Mouse (Mus musculus): ENCODE results near the gene Drosha. TPM values are rescaled to one million over a fixed set of nuclear protein-coding genes. Genes with fewer than 3 reads are reported as not detected.
"Not testable (repeated sequence)": the region's sequence is repeated elsewhere in the genome, so short reads cannot be mapped to it uniquely, and the experiment has no call there.

Drosha gene
- total RNA-seq, 2 experiments from 2014 or later = 91.1 to 93.5 TPM

DNA sequence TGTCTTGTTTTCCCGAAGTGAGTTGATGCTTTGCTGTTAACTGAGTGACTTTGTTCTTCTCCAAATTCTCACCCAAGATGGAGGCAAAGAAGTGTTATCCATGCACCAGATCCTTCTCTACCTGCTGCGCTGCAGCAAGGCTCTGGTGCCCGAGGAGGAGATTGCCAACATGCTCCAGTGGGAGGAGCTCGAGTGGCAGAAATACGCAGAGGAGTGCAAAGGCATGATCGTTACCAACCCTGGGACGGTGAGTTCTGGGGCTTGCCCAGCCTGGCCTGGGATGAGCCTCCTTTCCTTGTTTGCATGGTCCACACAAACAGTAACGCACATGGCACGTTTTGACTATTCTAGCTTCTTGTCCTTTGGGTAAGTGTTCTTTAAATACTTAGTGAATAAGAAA lies 54.0 kb downstream of the Drosha start:
- DNase-seq (ENCODE audit: low spot score in 2 of 2) = no peak

GRCm38 (mm10) chr15:12879937-12880336 lies 55.3 kb downstream of the Drosha start:
- DNase-seq (ENCODE audit: low spot score in 2 of 2) = no peak

- no peak for DNase-seq (ENCODE audit: low spot score in 2 of 2)
These were observed 60.2 kb downstream of the Drosha start for GRCm38 (mm10) chr15:12884855-12885254.

DNA sequence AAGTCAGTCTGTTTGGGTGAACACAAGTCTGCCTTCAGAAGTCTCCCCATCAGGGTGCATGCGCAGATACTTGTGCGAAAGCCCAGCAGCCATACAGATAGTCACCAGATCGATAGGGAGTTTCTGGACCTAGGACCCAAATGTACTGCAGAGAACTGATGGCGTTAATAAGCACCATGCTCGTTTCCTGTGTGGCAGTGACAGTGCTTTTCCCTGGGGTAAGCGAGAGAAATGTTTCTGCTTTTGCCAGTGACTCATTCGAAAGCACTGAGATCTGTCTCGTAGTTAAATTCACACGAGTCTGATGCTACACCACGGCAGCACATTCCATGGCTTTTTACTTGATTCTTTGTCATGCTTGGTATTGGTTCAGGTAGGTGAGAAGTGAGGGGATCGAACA lies 60.7 kb downstream of the Drosha start:
- DNase-seq (ENCODE audit: low spot score in 2 of 2) = no peak

DNA sequence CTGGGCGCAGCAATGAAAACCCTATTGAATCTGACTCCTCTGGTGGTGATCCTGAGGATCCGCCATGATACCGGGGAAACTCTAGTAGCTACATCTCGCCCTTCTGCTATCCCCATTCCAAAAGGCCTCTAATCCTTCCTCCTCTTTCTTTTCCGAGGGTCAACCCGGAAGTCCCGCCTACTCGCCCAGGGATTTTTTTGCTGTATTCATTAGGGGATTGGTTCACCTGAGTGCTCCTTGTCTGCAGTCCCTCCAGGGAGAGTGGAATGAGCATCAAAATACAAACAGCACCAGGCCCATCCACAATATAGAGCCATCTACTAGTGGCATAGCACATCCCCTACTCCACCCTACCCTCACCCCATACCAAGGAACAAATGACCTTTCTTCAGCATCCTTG lies 62.6 kb downstream of the Drosha start:
- DNase-seq (ENCODE audit: low spot score in 2 of 2) = no peak

DNA sequence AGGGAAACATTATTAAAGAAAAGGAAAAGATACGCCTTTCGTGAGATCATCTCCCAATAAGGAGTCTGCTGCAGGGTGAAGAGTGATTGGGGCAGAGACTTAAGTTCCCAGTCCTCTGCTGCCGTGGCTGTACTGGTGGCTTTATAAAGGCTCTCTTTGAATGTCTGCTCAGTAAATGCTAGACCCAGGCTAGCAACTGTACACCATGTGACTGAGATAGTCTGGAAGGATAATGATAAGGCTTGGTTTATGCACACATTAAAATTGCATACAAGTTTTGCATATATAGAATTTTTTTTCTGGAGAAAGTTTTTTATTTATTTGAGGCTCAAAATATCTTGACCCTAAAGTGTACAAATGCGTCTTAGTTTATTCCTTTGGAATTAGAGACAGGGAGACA lies 63.7 kb downstream of the Drosha start:
- DNase-seq (ENCODE audit: low spot score in 2 of 2) = no peak

DNA sequence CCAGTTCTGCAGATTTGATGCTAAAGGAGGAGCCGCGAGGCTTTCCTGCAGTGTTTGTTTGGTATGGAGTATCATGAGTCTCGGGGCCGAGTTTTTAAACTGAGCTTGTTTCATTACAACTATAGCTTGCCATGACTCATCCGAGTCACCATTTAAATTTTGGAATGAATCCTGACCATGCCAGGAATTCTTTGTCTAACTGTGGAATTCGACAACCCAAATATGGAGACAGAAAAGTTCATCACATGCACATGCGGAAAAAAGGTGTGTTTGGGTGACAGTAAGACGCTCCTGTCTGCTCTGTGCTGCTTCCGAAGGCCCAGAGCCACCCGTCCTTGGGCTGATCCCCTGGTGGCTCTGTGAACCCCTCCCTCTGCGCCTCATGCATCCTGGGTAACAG lies 65.3 kb downstream of the Drosha start:
- no peak for DNase-seq (ENCODE audit: low spot score in 2 of 2)

DNA sequence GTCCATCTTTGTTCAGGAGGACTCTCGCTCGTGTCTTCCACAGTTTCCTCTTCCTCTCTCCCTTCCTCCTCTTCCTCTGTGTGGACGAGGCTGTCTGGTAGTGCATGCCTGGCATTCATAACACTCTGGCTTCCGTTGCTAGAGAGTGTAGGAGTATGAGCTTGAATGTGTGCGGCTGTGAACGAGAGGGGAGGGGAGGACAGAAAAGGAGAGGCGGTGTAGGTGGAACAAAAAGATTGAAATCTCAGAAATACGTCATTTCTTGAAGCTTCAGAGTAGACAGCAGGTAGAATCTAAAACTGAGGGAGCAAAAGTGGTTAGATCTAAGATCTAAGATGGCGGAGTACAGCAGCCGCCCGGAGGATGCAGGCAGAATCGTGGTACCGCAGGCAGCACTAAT lies 70.8 kb downstream of the Drosha start:
- DNase-seq (ENCODE audit: low spot score in 2 of 2) = no peak

DNA sequence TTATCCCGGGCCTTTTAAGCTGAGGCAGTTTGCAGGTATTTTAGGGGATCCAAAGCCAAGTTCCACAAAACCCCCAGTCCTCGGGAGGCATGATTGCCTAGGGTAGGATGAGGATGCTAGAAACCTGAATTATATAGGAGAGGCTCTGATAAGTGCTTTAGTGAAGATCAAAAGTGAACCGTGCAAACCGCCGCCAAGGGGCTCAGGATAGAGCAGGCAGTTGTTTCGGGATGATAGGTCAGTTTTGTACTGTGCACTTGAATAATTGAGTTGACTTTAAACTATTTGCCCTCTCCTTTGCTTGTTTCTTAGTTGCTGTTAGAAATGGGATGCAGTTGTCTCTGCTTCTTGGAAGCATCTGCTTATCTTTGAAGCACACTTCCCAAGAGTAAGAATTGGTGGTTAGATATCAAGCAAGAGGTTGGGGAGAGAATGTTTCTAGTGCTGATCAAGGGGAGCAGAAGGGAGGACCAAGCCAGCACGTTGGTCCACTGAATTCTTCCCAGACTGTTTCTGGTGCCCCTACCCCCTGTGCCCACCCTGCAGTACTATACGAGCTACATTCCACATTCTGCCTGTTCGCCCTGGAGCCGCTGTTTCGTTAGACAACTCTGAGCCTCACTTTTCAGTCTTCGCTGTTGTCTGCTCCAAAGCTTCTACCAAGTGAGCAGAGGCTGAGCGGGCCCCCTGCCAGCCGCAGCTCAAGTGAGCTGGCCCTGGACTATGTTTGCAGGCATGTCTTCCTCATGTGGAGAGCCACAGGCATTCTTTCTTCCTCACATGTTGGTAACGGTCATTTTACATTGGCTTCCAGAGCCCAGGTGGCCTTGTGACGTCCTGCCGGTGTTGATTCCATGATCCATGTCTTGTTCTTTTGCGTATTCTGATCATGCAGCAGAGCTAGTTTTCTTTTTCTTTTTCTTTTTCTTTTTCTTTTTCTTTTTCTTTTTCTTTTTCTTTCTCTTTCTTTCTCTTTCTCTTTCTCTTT lies 71.7 kb downstream of the Drosha start:
- DNase-seq (ENCODE audit: low spot score in 2 of 2) = no peak

DNA sequence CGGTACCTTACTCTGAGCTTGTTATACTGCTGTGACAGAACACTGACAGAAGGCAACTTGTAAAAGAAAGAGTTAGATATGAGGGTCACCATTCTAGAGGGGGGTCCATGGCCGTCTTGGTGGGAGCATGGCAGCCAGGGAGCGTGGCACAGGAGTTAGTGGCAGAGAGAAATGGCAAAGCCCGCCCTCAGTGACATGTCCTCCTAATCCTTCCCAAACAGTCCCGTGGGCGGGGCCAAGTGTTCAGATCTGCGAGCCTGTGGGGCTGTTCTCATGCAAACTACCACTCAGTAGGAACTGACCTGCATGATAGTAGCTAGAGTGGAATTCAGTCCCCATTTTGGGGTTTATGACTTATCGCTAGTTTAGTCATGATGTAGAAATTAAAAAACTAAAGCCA lies 73.2 kb downstream of the Drosha start:
- DNase-seq (ENCODE audit: low spot score in 2 of 2) = no peak

- DNase-seq (ENCODE audit: low spot score in 2 of 2) = no peak
These were observed 76.0 kb downstream of the Drosha start for GRCm38 (mm10) chr15:12900428-12901196.

GRCm38 (mm10) chr15:12901197-12901570 lies 76.6 kb downstream of the Drosha start:
- no peak for DNase-seq (ENCODE audit: low spot score in 2 of 2)

DNA sequence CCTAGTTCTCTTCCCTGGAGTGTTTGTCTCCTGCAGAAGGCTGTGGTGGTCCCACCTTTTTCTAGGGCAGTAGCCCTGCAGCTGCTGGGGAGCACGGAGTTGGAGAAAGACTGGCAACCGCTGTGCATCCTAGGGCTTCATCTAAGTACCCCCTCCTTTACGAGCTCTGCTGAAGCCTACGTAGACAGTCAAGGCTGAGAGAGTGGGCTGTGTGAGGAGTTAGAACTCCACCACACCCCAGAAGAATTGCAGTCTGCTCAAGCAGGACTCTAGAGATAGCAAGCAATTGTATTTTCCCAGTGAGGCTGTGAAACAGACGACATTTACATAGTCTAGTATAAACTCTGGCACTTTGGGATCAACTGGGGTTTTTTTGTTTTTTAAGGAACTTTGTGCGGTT lies 79.8 kb downstream of the Drosha start:
- DNase-seq (ENCODE audit: low spot score in 2 of 2) = no peak

- DNase-seq (ENCODE audit: low spot score in 2 of 2) = no peak
These were observed 83.5 kb downstream of the Drosha start for GRCm38 (mm10) chr15:12907962-12908719.

- DNase-seq (ENCODE audit: low spot score in 2 of 2) = no peak
These were observed 84.1 kb downstream of the Drosha start for GRCm38 (mm10) chr15:12908720-12909028.

GRCm38 (mm10) chr15:12909171-12909570 lies 84.6 kb downstream of the Drosha start:
- DNase-seq (ENCODE audit: low spot score in 2 of 2) = no peak

GRCm38 (mm10) chr15:12911082-12911481 lies 86.5 kb downstream of the Drosha start:
- DNase-seq (ENCODE audit: low spot score in 2 of 2) = no peak

- no peak for DNase-seq (ENCODE audit: low spot score in 2 of 2)
These were observed 91.8 kb downstream of the Drosha start for GRCm38 (mm10) chr15:12916314-12916815.

DNA sequence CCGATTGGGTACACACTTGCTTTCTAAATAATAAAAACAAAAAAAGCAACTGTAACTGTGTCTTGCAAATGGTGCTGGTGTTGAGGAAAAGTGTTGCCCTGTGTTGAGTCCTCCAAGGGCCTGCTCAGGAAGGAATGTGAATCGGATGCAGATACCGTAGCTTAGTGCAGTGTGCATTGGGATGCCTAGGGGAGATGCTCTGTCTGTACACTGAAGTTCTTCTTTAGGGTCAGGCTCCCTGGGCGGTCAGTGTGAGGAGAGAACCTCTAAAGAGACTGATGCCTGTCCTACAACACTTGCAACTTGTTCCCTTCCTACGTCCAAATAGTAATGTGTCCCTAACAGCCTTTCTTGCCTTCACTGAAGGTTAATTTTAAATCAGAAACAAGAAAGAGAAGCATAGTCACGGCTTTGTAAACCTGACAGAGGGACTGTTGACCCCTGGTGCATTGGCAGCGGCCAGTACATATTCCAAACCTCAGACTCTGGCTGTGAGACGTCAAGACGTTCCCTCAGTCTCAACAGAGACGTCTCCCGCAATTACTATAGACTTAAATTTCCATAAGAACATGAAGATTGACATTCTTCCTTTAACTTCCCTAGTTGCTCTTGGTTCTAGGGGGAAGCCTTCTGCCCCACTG lies 94.8 kb downstream of the Drosha start:
- not testable (repeated sequence) for DNase-seq (ENCODE audit: low spot score in 2 of 2)

DNA sequence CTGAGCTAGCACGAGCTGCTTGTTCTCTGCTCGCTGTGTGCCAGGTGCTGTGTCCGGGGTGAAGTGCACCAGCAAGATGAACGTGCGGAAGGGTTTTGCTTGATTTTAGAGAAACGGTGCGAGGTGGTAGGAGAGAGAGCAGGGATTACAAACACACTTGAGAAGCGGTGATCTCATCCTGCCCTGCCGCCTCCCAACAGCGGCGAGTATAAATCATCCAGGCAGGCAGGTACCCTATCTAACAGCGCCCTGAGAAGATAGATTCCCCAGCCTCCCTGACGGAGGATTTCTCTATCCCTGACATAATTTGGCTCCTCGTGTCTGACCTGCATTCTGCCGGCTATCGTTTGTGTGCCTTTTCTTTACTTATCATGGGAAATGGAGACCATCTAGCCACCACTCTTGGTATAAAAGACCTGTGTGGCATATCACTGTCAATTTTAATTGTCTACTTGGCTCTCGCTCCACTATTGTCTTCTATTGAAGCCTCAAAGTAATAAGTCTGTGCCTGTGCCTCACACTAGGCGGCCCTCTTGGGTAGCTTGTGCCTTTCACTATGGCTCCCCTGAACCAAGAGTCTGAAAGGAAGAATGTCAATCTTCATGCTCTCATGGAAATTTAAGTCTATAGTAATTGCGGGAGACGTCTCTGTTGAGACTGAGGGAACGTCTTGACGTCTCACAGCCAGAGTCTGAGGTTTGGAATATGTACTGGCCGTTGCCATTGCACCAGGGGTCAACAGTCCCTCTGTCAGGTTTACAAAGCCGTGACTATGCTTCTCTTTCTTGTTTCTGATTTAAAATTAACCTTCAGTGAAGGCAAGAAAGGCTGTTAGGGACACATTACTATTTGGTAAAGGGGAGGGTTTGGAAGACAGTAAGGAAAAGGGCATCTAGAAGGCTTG lies 95.6 kb downstream of the Drosha start:
- DNase-seq (ENCODE audit: low spot score in 2 of 2) = no peak

All from layer of hippocampus, postnatal 10 days (tissue).